Mouse (Mus musculus): ENCODE measurements around the gene Gbf1. TPM values are rescaled to one million over a fixed set of nuclear protein-coding genes. Genes with fewer than 3 reads are reported as not detected.

Gene Gbf1
- total and polyA plus RNA-seq, 2 experiments from 2014 or later: 41.9 to 54.4 TPM

DNA sequence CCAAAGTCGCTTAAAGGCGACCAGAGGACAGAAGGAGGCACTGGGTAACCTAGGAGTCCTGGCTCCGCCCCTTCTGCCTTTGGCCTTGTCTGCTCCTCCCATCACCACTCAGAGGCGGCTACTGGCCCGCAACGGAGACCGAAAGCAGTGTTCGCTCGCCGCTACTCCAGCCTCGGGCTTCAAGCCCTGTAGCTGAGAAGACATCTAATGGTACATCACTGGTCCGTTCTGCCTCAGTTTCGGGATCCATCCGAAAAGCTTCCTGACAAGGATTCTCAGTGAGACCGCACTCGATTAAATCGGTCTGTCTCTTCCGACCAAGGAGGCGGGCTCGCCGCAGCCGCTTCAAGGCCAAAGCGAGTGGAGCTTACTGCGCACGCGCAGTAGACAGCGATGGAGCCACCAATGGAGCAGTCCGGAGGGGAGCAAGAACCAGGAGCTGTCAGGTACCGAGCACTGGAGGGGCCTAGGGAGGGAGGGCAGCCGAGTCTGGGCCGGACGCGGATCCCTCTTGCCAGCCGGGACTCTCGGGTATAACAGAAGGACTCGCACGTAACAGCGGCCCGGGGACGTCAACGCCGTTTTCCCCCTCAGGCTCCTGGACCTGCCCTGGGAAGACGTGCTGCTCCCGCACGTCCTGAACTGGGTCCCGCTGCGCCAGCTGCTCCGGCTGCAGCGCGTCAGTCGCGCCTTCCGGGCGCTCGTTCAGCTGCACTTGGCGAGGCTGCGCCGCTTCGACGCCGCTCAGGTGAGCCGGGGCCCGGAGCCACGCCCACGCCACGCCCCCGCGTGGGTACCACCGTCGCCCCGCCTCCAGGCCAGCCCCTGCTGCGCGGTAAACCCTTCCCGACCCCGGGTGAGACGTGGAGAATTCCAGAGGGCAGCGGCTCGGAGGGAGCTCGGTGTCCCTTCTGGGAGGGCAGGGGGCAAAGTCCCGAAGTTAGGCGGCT, 176.0 kb downstream of the Gbf1 start, which contains the start of gene Fbxl15:
Gene Fbxl15 (plus strand): TSS at position 104 of the 950 bp plus-strand sequence.
- H3K9ac ChIP-seq: peak within 1 kb of the TSS; percentile 74
- no peaks in the 10 kb centered on the region for H3K9me3 ChIP-seq (ENCODE audit: low read length)
- H3K27me3 ChIP-seq (ENCODE audit: insufficient read depth, low read length): no peaks in the 10 kb centered on the region
- TF ChIP-seq CTCF (IDR thresholded peaks at IDR 0.05; ENCODE audit: low read depth): no peak
- H3K4me1 ChIP-seq (ENCODE audit: insufficient read depth): peaks cover 7% of the 10 kb centered on the region
- H3K27ac ChIP-seq (ENCODE audit: low read depth, low read length): peak within 1 kb of the TSS; percentile 97
- under 1% methylated on average over 79 of the region's 81 CpGs for WGBS
- peak; percentile 91 for ATAC-seq
- DNase-seq: peak; percentile 98
- peak within 1 kb of the TSS; percentile 69 for H3K4me3 ChIP-seq (ENCODE audit: low read depth, low read length)
- peaks cover 30% of the 10 kb centered on the region for H3K36me3 ChIP-seq (ENCODE audit: insufficient read depth)
- peak within 1 kb of the TSS; percentile 95 for H3K4me2 ChIP-seq (ENCODE audit: low read depth)

DNA sequence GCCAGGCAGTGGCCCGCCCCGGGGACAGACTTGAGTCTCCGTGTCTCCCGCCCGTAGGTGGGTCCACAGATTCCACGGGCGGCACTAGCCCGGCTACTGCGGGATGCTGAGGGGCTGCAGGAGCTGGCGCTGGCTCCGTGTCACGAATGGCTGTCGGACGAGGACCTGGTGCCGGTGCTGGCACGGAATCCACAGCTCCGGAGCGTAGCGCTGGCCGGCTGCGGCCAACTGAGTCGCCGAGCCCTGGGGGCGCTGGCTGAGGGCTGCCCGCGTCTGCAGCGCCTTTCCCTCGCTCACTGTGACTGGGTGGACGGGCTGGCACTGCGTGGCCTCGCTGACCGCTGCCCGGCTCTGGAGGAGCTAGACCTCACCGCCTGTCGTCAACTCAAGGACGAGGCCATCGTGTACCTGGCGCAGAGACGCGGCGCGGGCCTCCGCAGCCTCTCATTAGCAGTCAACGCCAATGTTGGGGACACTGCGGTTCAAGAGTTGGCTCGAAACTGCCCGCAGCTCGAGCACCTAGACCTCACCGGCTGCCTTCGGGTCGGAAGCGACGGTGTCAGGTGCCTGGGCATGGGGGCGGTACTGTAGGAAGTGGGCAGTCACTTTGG, 176.8 kb downstream of the Gbf1 start:
- TF ChIP-seq CTCF (IDR thresholded peaks at IDR 0.05; ENCODE audit: low read depth): no peak
- H3K9ac ChIP-seq: peak overlapping the region; percentile 74
- peak overlapping the region; percentile 69 for H3K4me3 ChIP-seq (ENCODE audit: low read depth, low read length)
- WGBS: 2% methylated on average over 54 of the region's 54 CpGs
- H3K27me3 ChIP-seq (ENCODE audit: insufficient read depth, low read length): no peaks in the 10 kb centered on the region
- H3K4me2 ChIP-seq (ENCODE audit: low read depth): peak overlapping the region; percentile 95
- peak overlapping the region; percentile 97 for H3K27ac ChIP-seq (ENCODE audit: low read depth, low read length)
- peaks cover 25% of the 10 kb centered on the region for H3K36me3 ChIP-seq (ENCODE audit: insufficient read depth)
- no peak; the same call in 1 of the 2 replicates for ATAC-seq
- DNase-seq: no peak
- peaks cover 6% of the 10 kb centered on the region for H3K4me1 ChIP-seq (ENCODE audit: insufficient read depth)
- H3K9me3 ChIP-seq (ENCODE audit: low read length): no peaks in the 10 kb centered on the region

DNA sequence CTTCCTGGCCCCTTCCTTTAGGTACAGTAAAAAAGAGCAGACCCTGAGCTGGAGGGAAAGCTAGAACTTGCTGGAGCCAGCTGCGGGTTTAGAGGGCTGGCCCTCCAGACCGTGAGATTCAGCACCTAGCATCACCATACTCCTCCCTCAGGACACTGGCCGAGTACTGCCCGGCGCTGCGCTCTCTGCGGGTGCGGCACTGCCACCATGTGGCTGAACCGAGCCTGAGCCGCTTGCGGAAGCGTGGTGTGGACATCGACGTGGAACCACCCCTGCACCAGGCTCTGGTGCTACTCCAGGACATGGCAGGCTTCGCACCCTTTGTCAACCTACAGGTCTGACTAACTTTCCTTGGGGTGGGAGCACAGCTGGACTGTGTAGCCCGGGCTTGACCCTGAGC, 177.6 kb downstream of the Gbf1 start:
- TF ChIP-seq CTCF (IDR thresholded peaks at IDR 0.05; ENCODE audit: low read depth): peak; percentile 85
- no peak overlapping the region for H3K27ac ChIP-seq (ENCODE audit: low read depth, low read length)
- H3K9me3 ChIP-seq (ENCODE audit: low read length): no peaks in the 10 kb centered on the region
- H3K4me1 ChIP-seq (ENCODE audit: insufficient read depth): peaks cover 3% of the 10 kb centered on the region; the same call in 1 of the 2 replicates
- H3K4me2 ChIP-seq (ENCODE audit: low read depth): peak overlapping the region; percentile 19
- H3K36me3 ChIP-seq (ENCODE audit: insufficient read depth): peaks cover 25% of the 10 kb centered on the region
- H3K27me3 ChIP-seq (ENCODE audit: insufficient read depth, low read length): no peaks in the 10 kb centered on the region
- peak; percentile 73 for DNase-seq
- H3K4me3 ChIP-seq (ENCODE audit: low read depth, low read length): no peak overlapping the region
- no peak overlapping the region for H3K9ac ChIP-seq
- no peak for ATAC-seq
- 5% methylated on average over 16 of the region's 16 CpGs for WGBS

DNA sequence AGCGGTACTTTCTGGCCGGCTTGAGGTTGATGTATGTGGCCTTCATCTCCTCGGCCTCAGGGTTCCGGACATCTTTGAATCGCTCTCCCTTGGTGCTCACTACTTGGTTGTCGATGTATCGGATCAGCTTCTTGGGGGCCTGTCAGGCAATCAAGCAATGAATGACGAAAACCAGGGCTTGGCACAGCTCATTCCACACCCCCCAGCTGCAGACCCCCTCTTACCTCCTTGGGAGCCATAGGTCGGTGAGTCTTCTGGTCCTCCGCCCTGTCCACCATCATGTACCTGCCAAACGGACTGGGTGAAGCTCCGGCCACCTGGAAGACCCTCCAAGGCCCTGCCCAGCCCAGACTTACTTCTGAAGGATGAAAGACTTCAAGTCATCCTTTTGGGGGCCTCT, 178.4 kb downstream of the Gbf1 start:
- Histone ChIP-seq H3K4me3 (ENCODE audit: low read depth, low read length) (no peak overlapping the region), H3K4me1 (ENCODE audit: insufficient read depth) (peaks cover 3% of the 10 kb centered on the region; the same call in 1 of the 2 replicates), H3K9ac (no peak overlapping the region)

DNA sequence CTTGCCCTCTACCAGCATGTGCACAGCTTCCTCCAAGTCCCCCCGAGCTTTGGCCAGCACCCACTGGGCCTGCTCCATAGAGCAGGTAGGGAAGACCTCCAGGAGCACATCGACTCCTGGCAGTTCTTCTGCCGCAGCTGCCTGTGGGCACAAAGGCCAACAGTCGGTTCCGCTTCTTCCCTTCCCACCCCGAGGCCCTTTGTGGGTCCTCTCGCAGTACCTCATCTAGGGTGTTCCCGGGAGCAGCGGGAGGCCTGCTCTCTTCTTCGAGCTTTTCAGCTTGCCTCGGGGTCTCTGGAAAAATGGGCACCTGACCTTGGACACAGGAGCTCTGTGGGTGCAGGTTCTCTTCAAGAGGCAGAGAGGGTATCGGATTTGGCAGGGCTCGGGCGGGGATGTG, 179.0 kb downstream of the Gbf1 start:
- 95% methylated on average over 14 of the region's 14 CpGs for WGBS

More for the DNA sequence above, 178.4 kb downstream of the Gbf1 start:
- no peak overlapping the region for H3K27ac ChIP-seq (ENCODE audit: low read depth, low read length)
- peaks cover 25% of the 10 kb centered on the region for H3K36me3 ChIP-seq (ENCODE audit: insufficient read depth)
- WGBS: 94% methylated on average over 12 of the region's 12 CpGs
- H3K27me3 ChIP-seq (ENCODE audit: insufficient read depth, low read length): no peaks in the 10 kb centered on the region
- no peak overlapping the region for H3K4me2 ChIP-seq (ENCODE audit: low read depth)
- ATAC-seq: no peak
- TF ChIP-seq CTCF (IDR thresholded peaks at IDR 0.05; ENCODE audit: low read depth): no peak
- H3K9me3 ChIP-seq (ENCODE audit: low read length): no peaks in the 10 kb centered on the region
- DNase-seq: no peak

DNA sequence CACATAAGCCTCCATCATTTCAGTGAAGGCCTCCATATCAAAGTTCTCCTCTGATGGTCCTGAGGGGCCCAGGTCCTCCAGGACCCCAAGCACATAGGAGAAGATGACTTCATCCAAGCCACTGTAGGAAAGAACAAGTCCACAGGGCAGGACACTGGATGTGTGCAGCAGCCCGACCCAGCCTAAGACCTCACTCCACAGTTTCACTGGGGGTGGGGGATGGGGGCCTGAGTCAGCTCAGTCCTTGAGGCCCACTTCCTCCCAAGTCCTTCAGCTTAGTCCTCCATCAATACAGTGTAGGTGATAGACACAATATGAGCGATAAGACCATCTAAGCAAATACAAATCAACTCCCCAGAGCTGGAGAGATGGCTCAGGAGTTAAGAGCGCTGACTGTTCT, 179.6 kb downstream of the Gbf1 start:
- 85% methylated on average over 3 of the region's 3 CpGs for WGBS

More for the DNA sequence above, 179.0 kb downstream of the Gbf1 start:
- Histone ChIP-seq H3K4me3 (ENCODE audit: low read depth, low read length) (no peak overlapping the region), H3K4me2 (ENCODE audit: low read depth) (no peak overlapping the region), H3K9ac (no peak overlapping the region), H3K36me3 (ENCODE audit: insufficient read depth) (peaks cover 25% of the 10 kb centered on the region), H3K9me3 (ENCODE audit: low read length) (no peaks in the 10 kb centered on the region), H3K4me1 (ENCODE audit: insufficient read depth) (peaks cover 3% of the 10 kb centered on the region; the same call in 1 of the 2 replicates), H3K27me3 (ENCODE audit: insufficient read depth, low read length) (no peaks in the 10 kb centered on the region), H3K27ac (ENCODE audit: low read depth, low read length) (no peak overlapping the region)
- DNase-seq (no peak), ATAC-seq (no peak)
- TF ChIP-seq CTCF (IDR thresholded peaks at IDR 0.05; ENCODE audit: low read depth): no peak

More for the DNA sequence above, 179.6 kb downstream of the Gbf1 start:
- no peak overlapping the region for H3K4me3 ChIP-seq (ENCODE audit: low read depth, low read length)
- peaks cover 3% of the 10 kb centered on the region; the same call in 1 of the 2 replicates for H3K4me1 ChIP-seq (ENCODE audit: insufficient read depth)
- no peak overlapping the region for H3K4me2 ChIP-seq (ENCODE audit: low read depth)
- TF ChIP-seq CTCF (IDR thresholded peaks at IDR 0.05; ENCODE audit: low read depth): no peak
- no peak overlapping the region for H3K27ac ChIP-seq (ENCODE audit: low read depth, low read length)
- DNase-seq (no peak), ATAC-seq (no peak)
- H3K27me3 ChIP-seq (ENCODE audit: insufficient read depth, low read length): no peaks in the 10 kb centered on the region
- no peaks in the 10 kb centered on the region for H3K9me3 ChIP-seq (ENCODE audit: low read length)
- H3K36me3 ChIP-seq (ENCODE audit: insufficient read depth): peaks cover 25% of the 10 kb centered on the region
- no peak overlapping the region for H3K9ac ChIP-seq
